Mouse (Mus musculus): ENCODE data around the gene Dut. TPM values are rescaled to one million over a fixed set of nuclear protein-coding genes. Genes with fewer than 3 reads are reported as not detected.

Dut gene
- polyA plus RNA-seq, 1 experiment from 2014 or later, result 345 TPM

GRCm38 (mm10) chr2:125249339-125249738, 2.3 kb downstream of the Dut start:
- peak overlapping the region; percentile 99 for H3K9ac ChIP-seq (ENCODE audit: low read depth, low read length)
- 67% methylated on average over 4 of the region's 4 CpGs for WGBS
- H3K27ac ChIP-seq (ENCODE audit: low read depth, low read length), result no peak overlapping the region

GRCm38 (mm10) chr2:125249874-125250273, 2.9 kb downstream of the Dut start:
- DNase-seq (ENCODE audit: low spot score) (no peak), ATAC-seq (replicated peaks; ENCODE audit: low FRiP score) (no peak)
- Histone ChIP-seq H3K4me1 (replicated peaks; ENCODE audit: control insufficient read depth, insufficient read depth, low read length) (peaks cover 25% of the 10 kb centered on the region), H3K27ac (ENCODE audit: low read depth, low read length) (no peak overlapping the region), H3K36me3 (ENCODE audit: control insufficient read depth, insufficient read depth, low read length) (peaks cover 37% of the 10 kb centered on the region), H3K9ac (ENCODE audit: low read depth, low read length) (no peak overlapping the region; the same call in 1 of the 2 replicates), H3K4me2 (peak overlapping the region; percentile 88), H3K27me3 (replicated peaks; ENCODE audit: control insufficient read depth, insufficient read depth, low read length) (no peaks in the 10 kb centered on the region), H3K9me3 (ENCODE audit: control insufficient read depth, low read length) (no peaks in the 10 kb centered on the region), H3K4me3 (ENCODE audit: low read depth, low read length) (peak overlapping the region; percentile 94)
- 84% methylated on average over 4 of the region's 4 CpGs for WGBS

More at GRCm38 (mm10) chr2:125249339-125249738, 2.3 kb downstream of the Dut start:
- no peaks in the 10 kb centered on the region for H3K9me3 ChIP-seq (ENCODE audit: control insufficient read depth, low read length)
- peak overlapping the region; percentile 94 for H3K4me3 ChIP-seq (ENCODE audit: low read depth, low read length)
- H3K36me3 ChIP-seq (ENCODE audit: control insufficient read depth, insufficient read depth, low read length), result peaks cover 33% of the 10 kb centered on the region
- H3K4me1 ChIP-seq (replicated peaks; ENCODE audit: control insufficient read depth, insufficient read depth, low read length), result peaks cover 25% of the 10 kb centered on the region
- H3K4me2 ChIP-seq, result peak overlapping the region; percentile 88
- ATAC-seq (replicated peaks; ENCODE audit: low FRiP score), result no peak
- DNase-seq (ENCODE audit: low spot score), result no peak
- no peaks in the 10 kb centered on the region for H3K27me3 ChIP-seq (replicated peaks; ENCODE audit: control insufficient read depth, insufficient read depth, low read length)

GRCm38 (mm10) chr2:125251781-125252180, 4.8 kb downstream of the Dut start:
- Histone ChIP-seq H3K4me3 (ENCODE audit: low read depth, low read length) (no peak overlapping the region), H3K9me3 (ENCODE audit: control insufficient read depth, low read length) (no peaks in the 10 kb centered on the region), H3K27ac (ENCODE audit: low read depth, low read length) (no peak overlapping the region), H3K4me2 (peak overlapping the region; percentile 25), H3K27me3 (replicated peaks; ENCODE audit: control insufficient read depth, insufficient read depth, low read length) (no peaks in the 10 kb centered on the region), H3K4me1 (replicated peaks; ENCODE audit: control insufficient read depth, insufficient read depth, low read length) (peaks cover 19% of the 10 kb centered on the region), H3K36me3 (ENCODE audit: control insufficient read depth, insufficient read depth, low read length) (peaks cover 53% of the 10 kb centered on the region), H3K9ac (ENCODE audit: low read depth, low read length) (no peak overlapping the region)
- 80% methylated on average over 4 of the region's 4 CpGs for WGBS
- ATAC-seq (replicated peaks; ENCODE audit: low FRiP score) (no peak), DNase-seq (ENCODE audit: low spot score) (no peak)

- Histone ChIP-seq H3K4me1 (replicated peaks; ENCODE audit: control insufficient read depth, insufficient read depth, low read length) (peaks cover 19% of the 10 kb centered on the region), H3K27ac (ENCODE audit: low read depth, low read length) (no peak overlapping the region), H3K27me3 (replicated peaks; ENCODE audit: control insufficient read depth, insufficient read depth, low read length) (no peaks in the 10 kb centered on the region), H3K4me2 (no peak overlapping the region), H3K4me3 (ENCODE audit: low read depth, low read length) (no peak overlapping the region), H3K9ac (ENCODE audit: low read depth, low read length) (no peak overlapping the region), H3K36me3 (ENCODE audit: control insufficient read depth, insufficient read depth, low read length) (peaks cover 58% of the 10 kb centered on the region), H3K9me3 (ENCODE audit: control insufficient read depth, low read length) (no peaks in the 10 kb centered on the region)
- DNase-seq (ENCODE audit: low spot score) (no peak), ATAC-seq (replicated peaks; ENCODE audit: low FRiP score) (no peak)
- WGBS, result 65% methylated on average over 2 of the region's 2 CpGs
These were observed 5.3 kb downstream of the Dut start for GRCm38 (mm10) chr2:125252275-125252674.

- Histone ChIP-seq H3K9me3 (ENCODE audit: control insufficient read depth, low read length) (no peaks in the 10 kb centered on the region), H3K36me3 (ENCODE audit: control insufficient read depth, insufficient read depth, low read length) (peaks cover 68% of the 10 kb centered on the region), H3K9ac (ENCODE audit: low read depth, low read length) (no peak overlapping the region), H3K4me3 (ENCODE audit: low read depth, low read length) (no peak overlapping the region), H3K4me2 (no peak overlapping the region), H3K27ac (ENCODE audit: low read depth, low read length) (no peak overlapping the region), H3K4me1 (replicated peaks; ENCODE audit: control insufficient read depth, insufficient read depth, low read length) (peaks cover 19% of the 10 kb centered on the region), H3K27me3 (replicated peaks; ENCODE audit: control insufficient read depth, insufficient read depth, low read length) (no peaks in the 10 kb centered on the region)
- DNase-seq (ENCODE audit: low spot score) (no peak), ATAC-seq (replicated peaks; ENCODE audit: low FRiP score) (no peak)
- WGBS, result 91% methylated on average over 6 of the region's 6 CpGs
These were observed 6.7 kb downstream of the Dut start for GRCm38 (mm10) chr2:125253699-125254098.

- Histone ChIP-seq H3K9me3 (ENCODE audit: control insufficient read depth, low read length) (no peaks in the 10 kb centered on the region), H3K4me1 (replicated peaks; ENCODE audit: control insufficient read depth, insufficient read depth, low read length) (peaks cover 12% of the 10 kb centered on the region), H3K36me3 (ENCODE audit: control insufficient read depth, insufficient read depth, low read length) (peaks cover 71% of the 10 kb centered on the region), H3K27ac (ENCODE audit: low read depth, low read length) (no peak overlapping the region), H3K4me2 (no peak overlapping the region), H3K27me3 (replicated peaks; ENCODE audit: control insufficient read depth, insufficient read depth, low read length) (no peaks in the 10 kb centered on the region), H3K9ac (ENCODE audit: low read depth, low read length) (no peak overlapping the region), H3K4me3 (ENCODE audit: low read depth, low read length) (no peak overlapping the region)
- WGBS, result 78% methylated on average over 3 of the region's 3 CpGs
- ATAC-seq (replicated peaks; ENCODE audit: low FRiP score) (no peak), DNase-seq (ENCODE audit: low spot score) (no peak)
These were observed 7.6 kb downstream of the Dut start for GRCm38 (mm10) chr2:125254630-125255029.

GRCm38 (mm10) chr2:125255886-125256285, 8.9 kb downstream of the Dut start:
- no peak overlapping the region for H3K9ac ChIP-seq (ENCODE audit: low read depth, low read length)
- H3K4me2 ChIP-seq, result no peak overlapping the region
- peaks cover 9% of the 10 kb centered on the region; the same call in 1 of the 2 replicates for H3K4me1 ChIP-seq (replicated peaks; ENCODE audit: control insufficient read depth, insufficient read depth, low read length)
- H3K4me3 ChIP-seq (ENCODE audit: low read depth, low read length), result no peak overlapping the region
- H3K27ac ChIP-seq (ENCODE audit: low read depth, low read length), result no peak overlapping the region
- peaks cover 64% of the 10 kb centered on the region for H3K36me3 ChIP-seq (ENCODE audit: control insufficient read depth, insufficient read depth, low read length)
- DNase-seq (ENCODE audit: low spot score) (no peak), ATAC-seq (replicated peaks; ENCODE audit: low FRiP score) (no peak)
- no peaks in the 10 kb centered on the region for H3K27me3 ChIP-seq (replicated peaks; ENCODE audit: control insufficient read depth, insufficient read depth, low read length)
- WGBS, result 67% methylated on average over 3 of the region's 3 CpGs
- no peaks in the 10 kb centered on the region for H3K9me3 ChIP-seq (ENCODE audit: control insufficient read depth, low read length)

GRCm38 (mm10) chr2:125259230-125260120, 12.5 kb downstream of the Dut start:
- 0 out of 2 replicates have a peak, but pooled peaks have one; percentile 42 for ATAC-seq (replicated peaks; ENCODE audit: low FRiP score)
- Histone ChIP-seq H3K36me3 (ENCODE audit: control insufficient read depth, insufficient read depth, low read length) (peaks cover 37% of the 10 kb centered on the region; the same call in 1 of the 2 replicates), H3K4me2 (no peak overlapping the region), H3K4me3 (ENCODE audit: low read depth, low read length) (no peak overlapping the region), H3K4me1 (replicated peaks; ENCODE audit: control insufficient read depth, insufficient read depth, low read length) (no peaks in the 10 kb centered on the region), H3K9me3 (ENCODE audit: control insufficient read depth, low read length) (no peaks in the 10 kb centered on the region), H3K9ac (ENCODE audit: low read depth, low read length) (no peak overlapping the region), H3K27ac (ENCODE audit: low read depth, low read length) (no peak overlapping the region), H3K27me3 (replicated peaks; ENCODE audit: control insufficient read depth, insufficient read depth, low read length) (no peaks in the 10 kb centered on the region)
- DNase-seq (ENCODE audit: low spot score), result no peak
- 83% methylated on average over 14 of the region's 14 CpGs for WGBS

GRCm38 (mm10) chr2:125260326-125260725, 13.3 kb downstream of the Dut start:
- Histone ChIP-seq H3K9ac (ENCODE audit: low read depth, low read length) (no peak overlapping the region), H3K9me3 (ENCODE audit: control insufficient read depth, low read length) (no peaks in the 10 kb centered on the region), H3K36me3 (ENCODE audit: control insufficient read depth, insufficient read depth, low read length) (peaks cover 33% of the 10 kb centered on the region; the same call in 1 of the 2 replicates), H3K4me2 (no peak overlapping the region), H3K4me1 (replicated peaks; ENCODE audit: control insufficient read depth, insufficient read depth, low read length) (no peaks in the 10 kb centered on the region), H3K27ac (ENCODE audit: low read depth, low read length) (no peak overlapping the region), H3K27me3 (replicated peaks; ENCODE audit: control insufficient read depth, insufficient read depth, low read length) (no peaks in the 10 kb centered on the region), H3K4me3 (ENCODE audit: low read depth, low read length) (no peak overlapping the region)
- ATAC-seq (replicated peaks; ENCODE audit: low FRiP score) (no peak), DNase-seq (ENCODE audit: low spot score) (no peak)
- 85% methylated on average over 2 of the region's 2 CpGs for WGBS
